Mouse (Mus musculus): Measurements from ENCODE around the gene Icam1.

- TF ChIP-seq CTCF (IDR thresholded peaks at IDR 0.05; ENCODE audit: borderline replicate concordance, insufficient read depth, low read length) (no peak), POLR2A (IDR thresholded peaks at IDR 0.05; ENCODE audit: low read depth, low read length) (no peak)
Observed at GRCm38 (mm10) chr9:21017177-21017575, 1.4 kb downstream of the Icam1 start.
